Mouse (Mus musculus): ENCODE data around the gene Spns3. TPM values are rescaled to one million over a fixed set of nuclear protein-coding genes. Genes with fewer than 3 reads are reported as not detected.

Spns3 gene
- polyA plus RNA-seq, 1 experiment: 1.4 TPM

DNA sequence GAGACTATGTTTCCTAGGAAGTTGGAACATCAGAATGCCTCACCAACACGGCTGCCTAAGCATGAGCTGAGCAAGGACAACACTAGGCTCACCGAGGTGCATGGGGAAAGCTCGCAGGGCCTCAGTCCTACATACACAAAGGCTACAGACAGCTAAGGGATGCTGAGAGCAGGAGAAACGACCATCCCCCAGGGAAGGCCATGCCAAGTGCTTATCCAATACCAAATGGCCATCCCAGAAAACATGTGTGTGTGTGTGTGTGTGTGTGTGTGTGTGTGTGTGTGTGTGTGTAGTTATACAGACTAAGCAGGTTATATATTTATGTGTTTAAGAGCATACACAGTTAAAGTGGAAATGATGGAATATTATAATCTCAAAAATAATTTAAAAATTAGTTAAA is 26.6 kb downstream of the Spns3 start:
- H3K4me3 ChIP-seq (replicated peaks; ENCODE audit: extremely low read depth, low read depth, low read length): no peak overlapping the region
- TF ChIP-seq CTCF (IDR thresholded peaks at IDR 0.05; ENCODE audit: insufficient read depth, low read length): no peak
- TF ChIP-seq POLR2A (IDR thresholded peaks at IDR 0.05; ENCODE audit: borderline replicate concordance, extremely low read depth, low read depth, low read length): no peak
- WGBS: 60% methylated on average over 4 of the region's 4 CpGs
- DNase-seq: no peak
- peaks cover 8% of the 10 kb centered on the region; the same call in 1 of the 2 replicates for H3K4me1 ChIP-seq (ENCODE audit: control insufficient read depth, insufficient read depth, low read length)

DNA sequence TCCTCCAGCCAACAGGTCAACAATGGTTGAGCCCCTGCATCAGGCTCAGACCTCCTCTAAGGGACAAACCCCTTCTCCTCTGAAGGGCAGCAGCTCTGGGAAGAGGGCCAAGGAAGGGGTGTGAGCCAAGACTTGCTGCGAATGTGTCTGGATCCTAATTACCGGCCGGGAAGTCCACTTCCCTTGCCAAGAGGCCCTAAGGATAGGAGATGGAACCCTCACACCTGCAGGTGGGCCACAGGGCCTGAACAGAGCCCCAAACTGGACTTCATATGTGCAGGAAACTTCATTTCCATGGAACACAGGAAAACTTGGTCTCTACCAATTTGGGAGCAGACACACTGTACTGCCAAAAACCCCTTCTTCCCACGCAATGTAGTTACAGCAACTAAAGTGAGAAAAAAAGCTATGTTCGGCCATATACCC is 27.7 kb downstream of the Spns3 start:
- TF ChIP-seq POLR2A (IDR thresholded peaks at IDR 0.05; ENCODE audit: borderline replicate concordance, extremely low read depth, low read depth, low read length): no peak
- TF ChIP-seq CTCF (IDR thresholded peaks at IDR 0.05; ENCODE audit: insufficient read depth, low read length): no peak
- WGBS: 45% methylated on average over 5 of the region's 5 CpGs
- H3K4me3 ChIP-seq (replicated peaks; ENCODE audit: extremely low read depth, low read depth, low read length): no peak overlapping the region
- H3K4me1 ChIP-seq (ENCODE audit: control insufficient read depth, insufficient read depth, low read length): peaks cover 8% of the 10 kb centered on the region; the same call in 1 of the 2 replicates
- DNase-seq: peak; percentile 24

DNA sequence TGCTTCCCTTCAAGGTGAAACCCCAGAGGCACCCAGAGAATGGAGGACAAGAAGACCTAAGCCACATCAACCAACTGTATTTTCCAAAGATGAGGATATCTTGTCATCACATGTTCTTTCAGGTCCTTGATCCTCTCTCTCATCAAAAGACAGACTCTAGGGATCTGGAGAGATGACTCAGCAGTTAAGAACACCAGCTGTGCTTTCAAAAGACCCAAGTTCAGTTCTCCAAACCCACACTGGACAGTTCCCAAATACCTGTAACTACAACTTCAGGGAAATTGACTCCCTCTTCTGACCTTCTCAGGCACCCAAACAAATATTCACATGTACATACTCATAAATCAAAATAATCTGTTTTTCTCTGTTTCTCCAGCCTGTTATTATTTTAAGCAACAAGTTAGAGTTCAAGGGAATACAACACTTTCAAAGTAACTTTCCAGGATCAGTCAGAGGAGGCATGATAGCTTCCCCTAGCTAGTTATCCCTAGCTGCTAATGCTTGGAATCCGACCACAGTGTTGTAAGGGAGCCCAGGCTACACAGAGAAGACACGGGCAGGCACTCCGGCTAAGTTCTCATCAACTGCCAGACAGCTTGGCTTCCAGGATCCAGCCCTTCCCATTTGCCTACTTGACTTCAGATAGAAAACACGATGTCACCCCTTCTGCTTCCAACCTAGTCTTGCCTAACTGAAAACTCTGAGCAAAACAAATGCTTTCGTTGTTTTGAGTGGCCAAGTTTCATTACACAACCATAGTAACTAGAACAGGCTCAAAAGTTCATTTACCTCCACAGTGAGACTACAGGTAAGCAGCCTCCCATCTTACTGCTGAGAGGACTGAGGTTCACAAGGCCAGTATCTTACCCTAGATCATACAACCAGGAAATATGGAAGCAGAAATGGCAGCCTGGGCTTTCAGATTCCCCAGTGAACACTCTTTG is 28.4 kb downstream of the Spns3 start:
- TF ChIP-seq POLR2A (IDR thresholded peaks at IDR 0.05; ENCODE audit: borderline replicate concordance, extremely low read depth, low read depth, low read length): no peak
- TF ChIP-seq CTCF (IDR thresholded peaks at IDR 0.05; ENCODE audit: insufficient read depth, low read length): no peak
- WGBS: 59% methylated on average over 5 of the region's 5 CpGs
- Histone ChIP-seq H3K4me3 (replicated peaks; ENCODE audit: extremely low read depth, low read depth, low read length) (no peak overlapping the region), H3K4me1 (ENCODE audit: control insufficient read depth, insufficient read depth, low read length) (peaks cover 8% of the 10 kb centered on the region; the same call in 1 of the 2 replicates)
- DNase-seq: no peak

DNA sequence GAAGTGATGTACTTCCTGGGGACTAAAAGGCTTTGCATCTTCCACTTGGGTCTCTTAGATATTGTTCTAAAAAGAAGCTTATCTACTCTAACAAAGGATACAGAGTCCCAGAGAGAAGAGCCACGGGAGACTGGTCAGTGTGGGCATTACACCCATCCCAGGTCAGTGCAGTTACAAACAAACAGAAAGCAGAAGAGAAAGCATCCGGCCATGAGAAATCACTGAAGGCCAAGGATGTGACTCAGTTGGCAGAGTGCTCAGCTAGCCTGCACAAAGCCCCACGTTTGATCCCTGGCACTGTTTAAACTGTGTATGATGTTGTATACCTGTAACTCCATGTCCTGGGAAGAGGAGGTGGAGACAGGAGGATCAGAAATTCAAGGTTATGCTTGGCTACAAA is 30.4 kb downstream of the Spns3 start:
- TF ChIP-seq POLR2A (IDR thresholded peaks at IDR 0.05; ENCODE audit: borderline replicate concordance, extremely low read depth, low read depth, low read length) (no peak), CTCF (IDR thresholded peaks at IDR 0.05; ENCODE audit: insufficient read depth, low read length) (no peak)
- DNase-seq: no peak
- Histone ChIP-seq H3K4me3 (replicated peaks; ENCODE audit: extremely low read depth, low read depth, low read length) (no peak overlapping the region), H3K4me1 (ENCODE audit: control insufficient read depth, insufficient read depth, low read length) (peaks cover 8% of the 10 kb centered on the region; the same call in 1 of the 2 replicates)
- 31% methylated on average over 3 of the region's 3 CpGs for WGBS

DNA sequence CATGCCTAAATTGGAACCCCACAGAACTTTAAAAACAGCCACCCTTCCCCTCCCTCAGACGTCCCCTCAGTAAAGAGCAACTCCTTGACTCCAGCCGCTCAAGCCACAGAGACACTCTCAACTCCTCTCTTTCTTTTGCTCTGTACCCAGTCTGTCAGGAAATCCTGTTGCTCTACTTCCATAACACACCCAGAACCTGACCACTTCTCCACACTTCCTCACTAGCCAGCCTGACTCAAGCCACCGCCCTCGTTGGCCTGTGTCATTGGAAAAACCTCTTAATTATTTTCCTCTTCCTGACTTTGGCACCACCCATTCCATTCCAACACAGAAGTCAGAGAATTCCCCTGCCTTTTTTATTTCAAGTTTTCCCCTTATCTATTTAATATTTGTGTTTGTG is 31.1 kb downstream of the Spns3 start:
- WGBS: 39% methylated on average over 4 of the region's 4 CpGs
- no peak overlapping the region for H3K4me3 ChIP-seq (replicated peaks; ENCODE audit: extremely low read depth, low read depth, low read length)
- no peak for DNase-seq
- TF ChIP-seq POLR2A (IDR thresholded peaks at IDR 0.05; ENCODE audit: borderline replicate concordance, extremely low read depth, low read depth, low read length): no peak
- no peak for TF ChIP-seq CTCF (IDR thresholded peaks at IDR 0.05; ENCODE audit: insufficient read depth, low read length)
- H3K4me1 ChIP-seq (ENCODE audit: control insufficient read depth, insufficient read depth, low read length): peaks cover 8% of the 10 kb centered on the region; the same call in 1 of the 2 replicates

DNA sequence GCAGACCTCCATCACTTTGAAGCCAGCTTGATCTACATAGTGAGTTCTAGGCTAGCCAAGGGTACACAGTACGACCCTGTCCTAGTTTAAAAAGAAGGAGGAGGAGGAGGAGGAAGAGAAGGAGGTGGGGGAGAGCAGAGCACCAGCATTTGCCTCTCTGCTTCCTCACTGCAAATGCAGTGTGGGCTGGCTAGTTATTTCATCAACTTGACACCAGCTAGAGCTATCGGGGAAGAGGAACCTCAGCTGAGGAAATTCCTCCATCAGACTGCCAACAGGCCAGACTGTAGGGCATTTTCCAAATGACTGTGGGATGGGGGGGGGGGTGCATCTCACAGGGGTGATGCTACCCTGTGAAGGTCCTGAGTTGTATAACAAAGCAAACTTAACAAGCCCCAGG is 31.9 kb downstream of the Spns3 start:
- 41% methylated on average over 2 of the region's 2 CpGs for WGBS
- H3K4me3 ChIP-seq (replicated peaks; ENCODE audit: extremely low read depth, low read depth, low read length): no peak overlapping the region
- H3K4me1 ChIP-seq (ENCODE audit: control insufficient read depth, insufficient read depth, low read length): peaks cover 8% of the 10 kb centered on the region; the same call in 1 of the 2 replicates
- TF ChIP-seq CTCF (IDR thresholded peaks at IDR 0.05; ENCODE audit: insufficient read depth, low read length) (no peak), POLR2A (IDR thresholded peaks at IDR 0.05; ENCODE audit: borderline replicate concordance, extremely low read depth, low read depth, low read length) (no peak)
- DNase-seq: no peak

DNA sequence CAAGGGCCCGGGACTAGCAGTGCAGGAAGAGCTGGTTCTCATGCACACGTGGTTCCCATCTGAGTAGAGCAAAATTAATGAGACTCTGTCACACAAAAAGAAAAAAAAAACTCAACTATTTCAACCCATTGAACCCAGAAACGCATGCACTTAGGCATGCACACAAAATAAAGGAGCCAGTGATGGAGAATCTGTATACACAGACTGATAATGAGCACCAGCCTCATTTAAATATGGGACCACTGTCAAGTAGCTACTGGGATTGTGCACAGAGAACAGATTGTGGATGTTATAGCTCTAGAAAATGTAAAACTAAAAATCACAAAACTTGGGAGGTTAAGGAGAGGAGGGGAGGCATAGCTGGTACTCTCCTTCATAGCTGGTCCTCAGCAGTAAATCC is 35.3 kb downstream of the Spns3 start:
- no peak for DNase-seq
- no peak for TF ChIP-seq POLR2A (IDR thresholded peaks at IDR 0.05; ENCODE audit: borderline replicate concordance, extremely low read depth, low read depth, low read length)
- no peak for TF ChIP-seq CTCF (IDR thresholded peaks at IDR 0.05; ENCODE audit: insufficient read depth, low read length)
- 66% methylated on average over 3 of the region's 3 CpGs for WGBS
- Histone ChIP-seq H3K4me3 (replicated peaks; ENCODE audit: extremely low read depth, low read depth, low read length) (no peak overlapping the region), H3K4me1 (ENCODE audit: control insufficient read depth, insufficient read depth, low read length) (no peaks in the 10 kb centered on the region; the same call in 1 of the 2 replicates)

DNA sequence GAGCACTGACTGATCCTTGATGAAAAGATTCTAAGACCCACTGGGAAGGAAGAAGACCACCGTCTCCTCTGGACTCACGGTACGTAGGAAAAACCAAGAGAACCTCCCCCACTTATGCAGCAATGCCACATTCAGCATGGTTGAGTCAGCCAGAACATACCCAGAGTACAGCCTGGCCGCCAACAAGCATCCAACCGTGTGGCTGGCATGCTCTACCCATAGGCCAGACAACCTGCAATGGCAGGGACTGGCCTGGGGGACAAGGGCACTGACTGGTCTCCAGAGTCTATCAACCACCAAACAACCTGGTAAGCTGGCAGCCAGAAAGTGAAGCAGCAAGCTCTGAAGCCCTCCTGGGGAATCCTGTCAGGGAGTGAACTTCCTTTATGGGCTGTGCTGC is 41.7 kb downstream of the Spns3 start:
- TF ChIP-seq CTCF (IDR thresholded peaks at IDR 0.05; ENCODE audit: insufficient read depth, low read length) (no peak), POLR2A (IDR thresholded peaks at IDR 0.05; ENCODE audit: borderline replicate concordance, extremely low read depth, low read depth, low read length) (no peak)

DNA sequence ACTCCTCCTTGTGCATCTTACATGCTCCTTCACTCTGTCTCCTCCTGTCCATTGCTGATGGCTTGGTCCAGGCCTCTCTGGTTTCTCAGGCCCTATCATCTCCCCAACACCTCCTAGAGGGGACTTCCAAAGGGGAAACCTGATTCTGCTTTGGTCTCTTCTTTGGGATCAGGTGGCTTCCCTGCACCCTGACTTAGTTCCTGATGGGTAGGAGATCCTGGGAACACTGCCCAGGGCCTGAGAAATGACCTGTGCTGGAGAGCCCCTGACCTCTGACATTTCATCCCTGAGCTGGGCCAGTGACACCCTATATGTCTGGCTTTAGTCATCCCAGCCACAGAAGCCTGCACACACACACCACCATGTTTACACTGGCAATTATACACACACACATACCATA is 42.7 kb downstream of the Spns3 start:
- TF ChIP-seq POLR2A (IDR thresholded peaks at IDR 0.05; ENCODE audit: borderline replicate concordance, extremely low read depth, low read depth, low read length) (no peak), CTCF (IDR thresholded peaks at IDR 0.05; ENCODE audit: insufficient read depth, low read length) (no peak)
- no peak for DNase-seq
- Histone ChIP-seq H3K4me1 (ENCODE audit: control insufficient read depth, insufficient read depth, low read length) (no peaks in the 10 kb centered on the region), H3K4me3 (replicated peaks; ENCODE audit: extremely low read depth, low read depth, low read length) (no peak overlapping the region)

More for the DNA sequence above, 41.7 kb downstream of the Spns3 start:
- no peaks in the 10 kb centered on the region for H3K4me1 ChIP-seq (ENCODE audit: control insufficient read depth, insufficient read depth, low read length)
- no peak for DNase-seq
- WGBS: 91% methylated on average over 5 of the region's 5 CpGs
- no peak overlapping the region for H3K4me3 ChIP-seq (replicated peaks; ENCODE audit: extremely low read depth, low read depth, low read length)

All from lung, adult 2 months (tissue).